Mouse (Mus musculus): ENCODE measurements around the gene Cntn5.

GRCm38 (mm10) chr9:10681646-10682045 is 222.9 kb downstream of the Cntn5 start:
- TF ChIP-seq POLR2A (IDR thresholded peaks at IDR 0.05; ENCODE audit: low read depth, low read length) (no peak), CTCF (IDR thresholded peaks at IDR 0.05; ENCODE audit: borderline replicate concordance, insufficient read depth, low read length) (no peak)
